Mouse (Mus musculus) ES-E14 (cell line): Measurements from ENCODE around the gene R3hdml.

Source experiments
- MAFK ChIP-seq: IDR thresholded peaks from 2 replicates; pipeline ENCODE4 v1.6.1; 2014; ENCODE audit warnings: mild to moderate bottlenecking, low read depth, low read length, inconsistent platforms; ENCODE audit not compliant: insufficient read depth
- ZC3H11A ChIP-seq: IDR thresholded peaks from 2 replicates; pipeline ENCODE4 v1.6.1; 2012; ENCODE audit warnings: low read depth, mild to moderate bottlenecking, inconsistent platforms, low read length, borderline replicate concordance

DNA sequence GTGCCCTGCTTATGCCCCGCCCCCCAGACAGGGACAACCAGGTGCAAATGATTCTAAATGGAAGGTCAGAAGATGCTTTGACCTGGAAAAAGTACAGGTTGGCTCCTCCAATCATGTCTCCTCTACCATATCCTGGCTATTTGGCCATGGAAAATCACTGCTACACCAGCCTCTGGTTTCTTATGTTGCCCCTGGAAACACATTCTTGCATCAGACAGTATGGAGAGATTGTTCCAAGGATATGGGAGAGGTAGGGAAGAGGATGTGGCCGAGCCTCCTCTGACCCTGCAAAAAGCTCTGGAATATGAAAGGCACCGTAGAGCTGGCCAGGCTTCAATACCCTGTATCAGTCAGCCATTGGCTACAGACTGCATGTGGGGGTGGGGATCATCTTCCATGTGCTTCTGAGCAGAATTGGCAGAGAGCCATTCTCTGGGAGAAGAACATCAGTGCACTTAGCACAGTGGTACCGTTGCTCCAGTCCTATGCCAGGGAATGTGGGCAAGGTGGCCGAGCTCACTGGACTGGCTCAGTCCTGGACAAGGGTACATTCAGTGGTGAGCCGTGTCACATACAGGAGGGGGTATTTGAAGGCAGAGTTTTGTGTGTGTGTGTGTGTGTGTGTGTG, 41.3 kb upstream of the R3hdml start:
- TF ChIP-seq ZC3H11A (no peak), MAFK (no peak)
